Mouse (Mus musculus) hindbrain, embryonic 10.5 days (tissue): ENCODE results near the gene Ssr1. TPM values are rescaled to one million over a fixed set of nuclear protein-coding genes. Genes with fewer than 3 reads are reported as not detected.

Experiments used
- DNase-seq: peaks from one replicate; pipeline ENCODE4 v3.0.0-alpha.2; 2017; ENCODE audit warnings: low spot score
- H3K27ac ChIP-seq: fragments of 300-500 bp; sonication (generic); 2 replicates; pipeline ENCODE4 v1.5.1; 2016; ENCODE audit warnings: mild to moderate bottlenecking, moderate library complexity
- H3K27me3 ChIP-seq: fragments of 300-500 bp; sonication (generic); 2 replicates; pipeline ENCODE4 v1.6.1; 2016; ENCODE audit warnings: mild to moderate bottlenecking; ENCODE audit not compliant: poor library complexity, insufficient read depth, severe bottlenecking
- H3K36me3 ChIP-seq: fragments of 300-500 bp; sonication (generic); 2 replicates; pipeline ENCODE4 v1.6.1; 2016; ENCODE audit warnings: mild to moderate bottlenecking, moderate library complexity
- H3K4me1 ChIP-seq: fragments of 300-500 bp; sonication (generic); replicated peaks from 2 replicates; pipeline ENCODE4 v1.6.1; 2016; ENCODE audit warnings: mild to moderate bottlenecking
- H3K4me3 ChIP-seq: fragments of 300-500 bp; sonication (generic); 2 replicates; pipeline ENCODE4 v1.5.1; 2016; ENCODE audit warnings: mild to moderate bottlenecking, moderate library complexity
- H3K9me3 ChIP-seq: fragments of 300-500 bp; sonication (generic); 2 replicates; pipeline ENCODE4 v1.6.1; 2016; ENCODE audit warnings: mild to moderate bottlenecking, moderate library complexity
- WGBS: fragments of 180-500 bp; shearing (Covaris S2); methylation state at CpG from one replicate; pipeline ENCODE4 v1.1.7; 2016; 5-methylcytosine and 5-hydroxymethylcytosine counted together
- polyA plus RNA-seq: library from polyadenylated mRNA; unstranded; fragments of >200 nt; fragmentation: Nextera tagmentation; extraction: Ambion mirVana; gene quantifications from 2 replicates; pipeline ENCODE4 v1.2.1, GENCODE M21; 2016

Ssr1 gene
- polyA plus RNA-seq, 1 experiment from 2014 or later = 83.6 TPM

DNA sequence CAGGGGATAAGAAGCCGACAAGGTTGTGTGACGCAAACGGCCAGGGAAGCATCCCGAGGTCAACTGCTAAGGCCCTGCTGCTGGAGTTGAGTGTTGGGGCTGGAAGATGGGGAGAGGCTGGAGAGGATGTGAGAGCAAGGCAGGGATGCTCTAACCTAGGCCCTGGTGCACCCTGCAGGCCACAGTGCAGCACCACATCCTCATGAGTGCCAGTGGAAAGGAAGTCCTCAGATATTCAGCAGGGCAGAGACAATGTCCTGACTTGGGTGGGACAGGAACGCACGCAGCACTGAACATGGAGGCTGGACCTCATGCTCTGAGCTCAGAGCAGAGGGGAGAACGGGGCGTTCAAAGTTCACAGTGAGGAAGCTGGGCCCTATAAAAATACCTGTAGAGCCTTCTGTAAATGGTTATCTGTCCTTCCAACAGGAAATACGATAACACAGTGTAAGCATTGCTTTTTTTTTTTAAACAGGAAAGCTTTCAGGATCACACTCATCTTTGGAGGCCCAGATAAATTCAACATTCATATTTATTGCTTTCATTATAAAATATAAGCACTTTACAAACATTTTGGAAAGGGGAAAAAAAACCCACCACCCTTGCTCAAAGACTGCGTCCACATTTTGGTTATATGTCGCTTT lies 23.0 kb downstream of the Ssr1 start:
- DNase-seq = no peak
- H3K9me3 ChIP-seq = no peaks in the 10 kb centered on the region
- 83% methylated on average over 11 of the region's 11 CpGs for WGBS
- no peak overlapping the region for H3K4me3 ChIP-seq
- H3K27ac ChIP-seq = no peak overlapping the region
- H3K36me3 ChIP-seq = peaks cover 21% of the 10 kb centered on the region
- peaks cover 25% of the 10 kb centered on the region for H3K4me1 ChIP-seq
- H3K27me3 ChIP-seq = no peaks in the 10 kb centered on the region

DNA sequence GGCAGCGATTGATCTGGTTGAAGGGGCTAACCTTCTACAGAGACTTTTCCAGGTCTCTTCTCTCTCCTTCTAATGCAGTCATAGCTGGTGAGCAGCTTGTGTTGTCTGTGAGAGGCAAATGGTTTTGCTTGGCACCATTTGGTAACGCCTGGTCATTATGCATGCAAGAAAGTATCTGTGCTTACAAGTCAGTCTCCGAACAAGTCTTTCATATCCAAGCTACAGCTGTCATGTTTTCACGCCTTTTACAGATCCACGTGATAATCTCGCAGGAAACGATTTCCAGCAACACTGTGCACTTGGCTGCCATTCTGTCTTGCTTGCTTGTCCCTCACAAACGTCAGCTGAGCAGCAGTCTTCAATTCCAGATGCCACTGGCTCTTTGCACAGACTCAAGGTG lies 24.0 kb downstream of the Ssr1 start:
- WGBS = 73% methylated on average over 8 of the region's 8 CpGs
- no peaks in the 10 kb centered on the region; the same call in 1 of the 2 replicates for H3K27me3 ChIP-seq
- H3K27ac ChIP-seq = no peak overlapping the region
- H3K36me3 ChIP-seq = peaks cover 11% of the 10 kb centered on the region
- DNase-seq = no peak
- peaks cover 35% of the 10 kb centered on the region for H3K4me1 ChIP-seq
- no peaks in the 10 kb centered on the region for H3K9me3 ChIP-seq
- no peak overlapping the region for H3K4me3 ChIP-seq

DNA sequence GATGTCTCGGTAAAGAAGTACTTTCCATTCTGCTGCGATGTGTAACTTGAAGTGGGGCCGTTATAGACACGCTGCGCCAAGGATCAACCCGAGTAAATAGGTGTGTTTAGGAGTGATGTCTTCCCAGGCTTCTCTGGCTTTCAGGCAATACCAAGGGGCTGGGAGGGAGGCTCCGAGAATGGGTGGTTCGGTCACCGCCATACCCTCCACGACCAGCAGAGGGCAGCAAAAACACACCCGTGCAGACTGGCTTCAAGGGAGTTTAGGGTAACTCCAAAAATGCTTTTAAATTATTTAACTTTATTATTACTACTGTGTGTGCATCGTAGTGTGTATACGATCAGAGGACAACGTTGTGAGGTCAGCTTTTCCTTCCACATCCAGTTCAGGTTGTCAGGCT lies 24.7 kb downstream of the Ssr1 start:
- Histone ChIP-seq H3K27ac (no peak overlapping the region), H3K4me3 (no peak overlapping the region), H3K36me3 (peaks cover 7% of the 10 kb centered on the region), H3K4me1 (peaks cover 42% of the 10 kb centered on the region), H3K27me3 (peaks cover 6% of the 10 kb centered on the region), H3K9me3 (no peaks in the 10 kb centered on the region)
- peak; percentile 86 for DNase-seq
- WGBS = 12% methylated on average over 14 of the region's 14 CpGs

DNA sequence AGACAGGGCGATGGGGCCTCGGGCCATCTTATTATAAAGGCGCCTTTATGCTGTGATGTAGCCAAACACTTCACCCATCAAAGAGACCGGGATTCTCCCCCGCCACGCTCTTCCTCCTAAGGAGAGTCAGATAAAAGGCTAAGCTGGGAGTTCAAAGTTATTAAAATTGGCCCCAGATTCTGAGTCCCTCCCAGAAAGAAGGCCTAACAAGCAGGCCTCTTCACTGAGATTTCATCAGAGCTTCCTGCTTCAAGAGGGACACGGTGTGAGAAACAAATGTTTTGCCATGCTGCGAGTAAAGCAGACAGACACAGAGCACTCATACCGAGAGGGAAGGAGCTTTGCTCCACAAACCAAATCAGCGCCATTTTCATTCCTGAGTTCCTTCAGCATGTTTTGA lies 26.5 kb downstream of the Ssr1 start:
- DNase-seq = no peak
- H3K27ac ChIP-seq = peak overlapping the region; percentile 75

DNA sequence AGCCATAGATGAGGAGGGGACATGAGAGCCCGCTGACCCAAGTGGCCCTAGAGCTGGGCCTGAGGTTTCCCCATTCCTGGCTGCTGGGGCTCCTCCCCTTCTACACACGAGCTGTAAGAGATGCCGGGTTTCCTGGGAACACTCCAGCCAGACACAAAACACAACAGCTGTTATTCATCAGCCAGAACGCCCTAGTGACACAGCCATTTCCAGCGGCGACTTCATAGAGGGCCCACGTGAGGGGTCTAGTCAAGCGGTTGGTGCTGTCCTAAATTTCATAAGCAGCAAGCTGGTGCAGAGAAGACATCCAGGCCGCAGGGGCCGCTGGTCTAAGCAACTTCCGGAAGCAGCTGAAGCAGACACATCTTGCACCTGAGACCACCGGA lies 27.0 kb downstream of the Ssr1 start:
- H3K4me1 ChIP-seq = peaks cover 51% of the 10 kb centered on the region
- H3K36me3 ChIP-seq = no peaks in the 10 kb centered on the region
- peak overlapping the region; percentile 75 for H3K27ac ChIP-seq
- H3K4me3 ChIP-seq = no peak overlapping the region
- H3K27me3 ChIP-seq = peaks cover 13% of the 10 kb centered on the region
- H3K9me3 ChIP-seq = no peaks in the 10 kb centered on the region
- 43% methylated on average over 12 of the region's 12 CpGs for WGBS
- DNase-seq = peak; percentile 60

More for the DNA sequence above, 26.5 kb downstream of the Ssr1 start:
- 61% methylated on average over 10 of the region's 10 CpGs for WGBS
- no peaks in the 10 kb centered on the region for H3K9me3 ChIP-seq
- H3K27me3 ChIP-seq = peaks cover 13% of the 10 kb centered on the region
- no peak overlapping the region for H3K4me3 ChIP-seq
- peaks cover 2% of the 10 kb centered on the region; the same call in 1 of the 2 replicates for H3K36me3 ChIP-seq
- H3K4me1 ChIP-seq = peaks cover 51% of the 10 kb centered on the region

DNA sequence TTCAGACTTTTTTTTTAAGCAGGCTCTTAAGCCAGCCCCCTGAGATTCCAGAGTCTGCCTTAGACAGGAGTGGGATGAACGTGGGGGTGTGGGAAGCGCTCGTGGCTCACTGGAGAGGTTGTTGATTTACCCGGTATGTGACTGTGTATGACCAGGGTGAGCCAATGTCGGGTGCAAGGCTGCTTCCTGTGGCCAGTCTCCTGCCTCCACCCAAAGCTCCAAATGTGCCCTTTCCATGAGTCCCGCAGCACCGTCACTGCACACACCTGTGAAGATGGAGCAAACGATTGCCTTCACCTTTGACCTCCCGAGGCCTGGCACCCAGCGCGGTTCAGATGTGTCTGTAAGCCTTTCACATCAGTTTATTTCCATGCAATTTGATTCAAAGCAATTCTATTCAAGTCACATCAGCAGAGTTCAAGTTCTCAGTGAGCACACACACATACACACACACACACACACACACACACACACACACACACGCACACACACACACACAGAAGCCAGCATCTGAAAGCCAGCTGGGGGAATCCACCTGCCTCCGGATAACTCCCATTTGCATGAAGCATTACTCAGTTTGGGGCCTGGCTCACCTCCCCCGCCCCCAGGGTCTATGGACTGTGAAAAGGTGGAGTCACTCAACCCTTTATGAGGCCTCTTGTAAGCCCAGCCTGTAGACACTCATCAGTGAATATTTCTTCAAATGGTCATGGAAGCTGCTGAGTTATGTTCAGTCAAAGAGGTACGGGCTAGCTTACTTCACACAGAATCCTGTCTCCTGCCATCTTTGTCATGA lies 27.6 kb downstream of the Ssr1 start:
- no peak overlapping the region for H3K4me3 ChIP-seq
- WGBS = 85% methylated on average over 15 of the region's 15 CpGs
- peaks cover 13% of the 10 kb centered on the region for H3K27me3 ChIP-seq
- H3K36me3 ChIP-seq = no peaks in the 10 kb centered on the region
- H3K9me3 ChIP-seq = no peaks in the 10 kb centered on the region
- peaks cover 51% of the 10 kb centered on the region for H3K4me1 ChIP-seq
- H3K27ac ChIP-seq = peak overlapping the region; percentile 75
- no peak for DNase-seq

DNA sequence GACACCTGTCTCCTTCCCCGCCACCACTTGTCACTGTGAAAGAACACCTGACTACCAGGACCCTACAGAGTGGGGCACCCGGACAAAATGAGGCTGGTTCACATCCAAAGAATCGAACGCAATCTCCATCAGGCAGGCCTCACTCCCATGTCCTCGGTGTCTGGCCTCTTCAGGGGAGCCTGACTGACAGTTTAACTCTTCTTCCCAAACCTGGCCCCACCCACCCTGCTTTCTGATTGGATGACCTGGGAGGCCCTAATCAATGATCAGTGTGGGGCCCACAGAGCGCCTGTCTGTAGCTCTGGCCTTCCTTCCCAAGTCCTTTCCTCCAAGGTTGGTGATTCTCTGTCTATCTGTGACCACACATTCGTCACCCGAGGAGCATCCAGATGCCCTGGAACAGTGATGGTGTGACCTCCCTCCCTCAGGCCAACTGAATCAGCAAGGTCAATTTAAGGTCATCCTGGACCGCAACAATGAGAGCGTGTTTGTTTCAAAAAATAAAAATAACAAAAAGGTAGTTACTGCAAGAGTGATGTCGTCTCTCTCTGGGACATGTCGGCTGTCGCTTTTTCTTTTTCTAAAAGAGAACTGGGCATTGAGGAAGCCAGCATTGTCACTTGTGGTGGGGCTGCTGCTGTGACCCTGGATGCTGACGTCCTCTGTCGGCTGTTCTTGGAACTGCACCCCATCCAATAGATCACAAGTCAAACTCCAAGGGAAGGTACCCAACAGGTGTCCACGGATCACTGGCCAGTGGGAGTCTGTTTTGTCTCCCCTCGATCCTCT lies 28.7 kb downstream of the Ssr1 start:
- Histone ChIP-seq H3K9me3 (no peaks in the 10 kb centered on the region), H3K27ac (peak overlapping the region; percentile 71), H3K4me1 (peaks cover 51% of the 10 kb centered on the region), H3K36me3 (no peaks in the 10 kb centered on the region), H3K4me3 (no peak overlapping the region), H3K27me3 (peaks cover 13% of the 10 kb centered on the region)
- peak; percentile 52 for DNase-seq
- 21% methylated on average over 17 of the region's 17 CpGs for WGBS

DNA sequence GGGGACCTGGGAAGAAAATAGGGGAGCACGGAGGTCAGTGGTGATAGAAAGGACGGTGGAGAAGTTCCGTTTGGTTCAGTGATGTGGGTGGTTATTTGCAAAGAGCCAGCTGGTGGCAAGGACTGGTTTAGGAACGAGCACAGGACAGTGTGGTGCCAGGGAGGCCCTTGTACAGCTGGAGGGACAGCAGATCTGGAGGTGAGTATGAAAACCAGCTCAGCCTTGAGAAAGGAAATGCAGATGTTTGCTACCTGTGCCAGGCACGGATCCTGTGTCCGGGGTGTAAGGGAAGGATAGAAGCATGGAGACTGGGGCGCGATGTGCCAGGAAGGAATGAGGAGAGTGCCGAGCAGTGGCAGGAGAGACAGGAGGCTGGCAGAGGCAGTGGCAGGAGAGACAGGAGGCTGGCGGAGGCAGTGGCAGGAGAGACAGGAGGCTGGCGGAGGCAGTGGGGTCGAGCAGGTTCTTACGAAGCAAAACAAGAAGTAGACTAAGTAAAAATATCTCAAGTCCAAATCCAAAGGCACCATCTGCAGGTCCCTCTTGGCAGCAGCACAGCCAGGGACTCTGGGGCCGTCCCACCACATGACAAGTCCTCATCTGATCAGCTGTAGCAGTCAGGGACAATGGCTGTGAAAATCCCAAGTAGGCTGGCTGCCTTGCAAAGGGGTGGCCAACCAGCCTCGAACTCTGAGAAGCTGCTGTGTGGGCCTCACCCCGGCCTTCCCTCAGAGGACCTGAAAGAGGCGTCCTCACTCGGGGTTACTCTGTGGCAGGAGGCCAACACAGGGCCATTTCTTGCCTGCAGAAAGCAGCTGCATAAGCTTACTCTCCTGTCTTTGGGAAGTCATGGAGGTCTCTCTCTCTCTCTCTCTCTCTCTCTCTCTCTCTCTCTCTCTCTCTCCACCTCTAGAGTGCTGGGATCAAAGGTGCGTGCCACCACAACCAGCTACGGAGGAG lies 29.6 kb downstream of the Ssr1 start:
- no peak for DNase-seq
- Histone ChIP-seq H3K9me3 (no peaks in the 10 kb centered on the region), H3K4me1 (peaks cover 51% of the 10 kb centered on the region), H3K4me3 (peak overlapping the region; percentile 52), H3K27ac (peak overlapping the region; percentile 82), H3K36me3 (no peaks in the 10 kb centered on the region), H3K27me3 (peaks cover 13% of the 10 kb centered on the region)
- 37% methylated on average over 20 of the region's 20 CpGs for WGBS

DNA sequence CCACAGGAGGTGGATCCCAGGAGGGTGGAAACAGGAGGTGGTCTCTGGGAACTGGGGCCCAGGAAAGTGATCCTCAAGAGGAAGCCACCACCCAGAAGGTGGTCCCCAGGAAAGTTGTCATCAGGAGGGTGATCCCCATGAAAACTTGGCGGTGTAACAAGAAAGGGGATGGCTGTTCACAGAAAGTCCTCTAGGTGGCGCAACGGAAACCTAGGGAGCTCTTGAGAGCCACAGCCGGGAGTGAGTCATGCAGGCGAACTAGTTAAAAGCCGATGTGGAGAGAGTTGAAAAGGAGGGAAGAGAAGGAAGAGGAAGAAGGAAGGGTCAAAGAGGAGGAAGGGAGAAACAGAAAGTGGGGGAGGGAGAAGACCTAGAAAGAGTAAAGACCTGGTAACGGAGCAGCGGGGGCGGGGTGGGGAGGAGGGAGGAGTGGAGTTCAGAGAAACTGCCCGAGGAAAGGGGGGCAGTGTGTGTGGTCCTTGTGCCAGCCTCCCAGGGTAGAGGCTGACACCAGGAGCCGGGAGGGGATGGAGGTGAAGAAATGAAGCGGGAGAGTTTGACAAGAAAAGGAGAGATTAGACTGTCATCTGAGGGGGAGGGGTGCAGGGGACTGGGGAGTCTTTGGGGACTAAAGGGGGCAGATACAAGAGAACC lies 30.5 kb downstream of the Ssr1 start:
- WGBS = 3% methylated on average over 12 of the region's 12 CpGs
- peak; percentile 82 for DNase-seq
- no peaks in the 10 kb centered on the region for H3K36me3 ChIP-seq
- peaks cover 47% of the 10 kb centered on the region for H3K4me1 ChIP-seq
- peak overlapping the region; percentile 52 for H3K4me3 ChIP-seq
- peak overlapping the region; percentile 82 for H3K27ac ChIP-seq
- peaks cover 13% of the 10 kb centered on the region for H3K27me3 ChIP-seq
- no peaks in the 10 kb centered on the region for H3K9me3 ChIP-seq

DNA sequence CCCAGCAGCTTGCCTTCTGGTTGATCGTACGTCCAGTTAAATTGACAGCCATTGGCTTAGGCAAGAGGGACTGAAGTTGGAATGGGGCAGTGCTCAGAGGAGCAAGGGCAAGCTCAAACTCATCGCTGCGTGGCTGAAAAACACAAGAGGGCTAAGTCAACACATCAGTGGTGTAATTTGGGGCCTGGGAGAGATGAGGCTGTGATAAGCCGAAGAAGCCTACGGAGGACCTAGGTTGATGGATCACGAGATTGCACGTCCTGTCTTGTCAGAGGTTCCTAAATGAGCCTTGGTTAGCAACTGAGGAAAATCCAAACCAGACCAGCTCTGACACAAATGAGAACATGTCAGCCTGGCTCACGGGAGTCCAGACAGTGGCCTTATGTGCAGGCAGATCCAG lies 31.5 kb downstream of the Ssr1 start:
- no peaks in the 10 kb centered on the region for H3K9me3 ChIP-seq
- no peak overlapping the region for H3K4me3 ChIP-seq
- H3K36me3 ChIP-seq = no peaks in the 10 kb centered on the region
- no peak for DNase-seq
- H3K27ac ChIP-seq = no peak overlapping the region
- 89% methylated on average over 9 of the region's 9 CpGs for WGBS
- H3K27me3 ChIP-seq = peaks cover 13% of the 10 kb centered on the region
- H3K4me1 ChIP-seq = peaks cover 42% of the 10 kb centered on the region

DNA sequence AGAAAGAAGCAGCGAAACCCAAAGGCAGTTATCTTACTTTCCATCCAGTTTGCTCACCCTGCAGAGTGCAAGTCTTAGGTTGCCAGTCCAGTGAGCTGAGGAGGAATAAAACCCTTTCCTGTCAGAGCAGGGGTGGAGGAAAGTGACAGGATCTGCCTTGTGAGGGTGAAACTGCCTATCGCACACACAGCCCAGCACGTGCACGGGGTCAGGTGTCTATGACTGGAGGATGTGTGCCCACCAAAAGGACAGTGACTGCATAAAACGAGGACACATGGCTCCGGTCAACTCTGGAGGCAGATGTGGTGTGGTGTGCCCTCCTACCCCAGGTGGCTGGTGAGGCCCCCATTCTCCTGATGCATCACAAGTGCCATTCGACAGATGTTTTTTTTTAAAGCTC lies 34.1 kb downstream of the Ssr1 start:
- Histone ChIP-seq H3K27me3 (peaks cover 12% of the 10 kb centered on the region), H3K27ac (no peak overlapping the region), H3K4me1 (peaks cover 16% of the 10 kb centered on the region), H3K9me3 (no peaks in the 10 kb centered on the region), H3K4me3 (no peak overlapping the region), H3K36me3 (no peaks in the 10 kb centered on the region)
- DNase-seq = no peak
- WGBS = 91% methylated on average over 7 of the region's 7 CpGs
